Mouse (Mus musculus) MEL (cell line): ENCODE data around the gene Dpep3. TPM values are rescaled to one million over a fixed set of nuclear protein-coding genes. Genes with fewer than 3 reads are reported as not detected.
A peak's percentile ranks its signal among the peaks of the same experiment; 100 is the strongest.
"Not testable (repeated sequence)": the region's sequence is repeated elsewhere in the genome, so short reads cannot be mapped to it uniquely, and the experiment has no call there.

ENCODE experiments used
- DNase-seq: peaks from one replicate; pipeline ENCODE4 v3.0.0; 2011; ENCODE audit warnings: low read depth, low spot score
- H3K27ac ChIP-seq: 2 replicates; pipeline ENCODE4 v1.5.1; 2012; ENCODE audit warnings: low read depth, mild to moderate bottlenecking, control low read depth, low read length, moderate library complexity; ENCODE audit not compliant: control insufficient read depth
- H3K27me3 ChIP-seq, 2 experiments: fragments of 150-350 bp in 1 of 2; sonication (generic) in 1 of 2; 2 replicates each; pipeline ENCODE4 v1.6.1; 2012; ENCODE audit warnings: low read length in 2 of 2, mild to moderate bottlenecking in 2 of 2, improper control_type of control experiment in 1 of 2, moderate library complexity in 1 of 2; ENCODE audit not compliant: insufficient read depth in 2 of 2, control insufficient read depth in 1 of 2
- H3K36me3 ChIP-seq, 2 experiments: 2 replicates each; pipeline ENCODE4 v1.6.1; 2012 to 2014; ENCODE audit warnings: low read length in 2 of 2, improper control_type of control experiment in 1 of 2, inconsistent platforms in 1 of 2, mild to moderate bottlenecking in 1 of 2; ENCODE audit not compliant: insufficient read depth in 2 of 2, control insufficient read depth in 1 of 2
- H3K4me1 ChIP-seq, 2 experiments: fragments of 150-350 bp in 1 of 2; sonication (generic) in 1 of 2; 2 replicates each; pipeline ENCODE4 v1.6.1; 2012; ENCODE audit warnings: low read length in 2 of 2, improper control_type of control experiment in 1 of 2, mild to moderate bottlenecking in 1 of 2; ENCODE audit not compliant: insufficient read depth in 2 of 2, control insufficient read depth in 1 of 2
- H3K4me3 ChIP-seq, 2 experiments: fragments of 150-350 bp in 1 of 2; sonication (generic) in 1 of 2; 2 replicates each; pipeline ENCODE4 v1.5.1; 2012; ENCODE audit warnings: low read depth in 2 of 2, low read length in 2 of 2, mild to moderate bottlenecking in 2 of 2, moderate library complexity in 2 of 2, control low read depth in 1 of 2, improper control_type of control experiment in 1 of 2; ENCODE audit not compliant: control insufficient read depth in 1 of 2, insufficient read depth in 1 of 2
- H3K79me2 ChIP-seq: 2 replicates; pipeline ENCODE4 v1.6.1; 2012; ENCODE audit warnings: mild to moderate bottlenecking, low read length, moderate library complexity; ENCODE audit not compliant: control insufficient read depth, poor library complexity, insufficient read depth
- H3K9ac ChIP-seq: 2 replicates; pipeline ENCODE4 v1.6.1; 2012; ENCODE audit warnings: low read depth, mild to moderate bottlenecking, control low read depth, low read length, moderate library complexity; ENCODE audit not compliant: control insufficient read depth, poor library complexity, severe bottlenecking
- H3K9me3 ChIP-seq: fragments of 150-350 bp; sonication (generic); replicated peaks from 2 replicates; pipeline ENCODE4 v1.6.1; 2012; ENCODE audit warnings: mild to moderate bottlenecking, low read length, improper control_type of control experiment, moderate library complexity; ENCODE audit not compliant: insufficient read depth
- CHD2 ChIP-seq: IDR thresholded peaks from 2 replicates; pipeline ENCODE4 v1.6.1; 2011; ENCODE audit warnings: low read length, improper control_type of control experiment
- CTCF ChIP-seq, 3 experiments: IDR thresholded peaks in 2 of 3; conservative IDR thresholded peaks in 1 of 3; 2 replicates each; pipeline ENCODE4 v1.5.1; 2011 to 2012; ENCODE audit warnings: low read length in 3 of 3, low read depth in 2 of 3, mild to moderate bottlenecking in 2 of 3, improper control_type of control experiment in 1 of 3, inconsistent platforms in 1 of 3, mixed read lengths in 1 of 3, moderate library complexity in 1 of 3; ENCODE audit not compliant: control insufficient read depth in 1 of 3, insufficient read depth in 1 of 3, poor library complexity in 1 of 3, severe bottlenecking in 1 of 3
- EP300 ChIP-seq, 2 experiments: IDR thresholded peaks; 2 replicates each; pipeline ENCODE4 v1.6.1; 2011; ENCODE audit warnings: improper control_type of control experiment in 2 of 2, low read length in 2 of 2, low read depth in 1 of 2, mild to moderate bottlenecking in 1 of 2
- KAT2A ChIP-seq: conservative IDR thresholded peaks from 2 replicates; pipeline ENCODE4 v1.6.1; 2012; ENCODE audit warnings: low read depth, low read length, improper control_type of control experiment, inconsistent platforms
- MAX ChIP-seq: IDR thresholded peaks from 2 replicates; pipeline ENCODE4 v1.6.1; 2011; ENCODE audit warnings: low read length, improper control_type of control experiment
- MAZ ChIP-seq: IDR thresholded peaks from 2 replicates; pipeline ENCODE4 v1.6.1; 2012; ENCODE audit warnings: low read depth, mild to moderate bottlenecking, inconsistent platforms, low read length, improper control_type of control experiment
- MEF2A ChIP-seq: IDR thresholded peaks from 2 replicates; pipeline ENCODE4 v1.6.1; 2014; ENCODE audit warnings: low read depth, mild to moderate bottlenecking, inconsistent platforms, low read length, improper control_type of control experiment; ENCODE audit not compliant: poor library complexity, insufficient replicate concordance, severe bottlenecking; ENCODE audit errors: extremely low read depth
- MXI1 ChIP-seq: IDR thresholded peaks from 2 replicates; pipeline ENCODE4 v1.6.1; 2011; ENCODE audit warnings: mild to moderate bottlenecking, low read depth, low read length, improper control_type of control experiment
- NRF1 ChIP-seq: IDR thresholded peaks from 2 replicates; pipeline ENCODE4 v1.6.1; 2014; ENCODE audit warnings: low read depth, mild to moderate bottlenecking, inconsistent platforms, low read length, improper control_type of control experiment, moderate library complexity; ENCODE audit not compliant: poor library complexity, insufficient read depth, severe bottlenecking
- POLR2A ChIP-seq, 2 experiments: IDR thresholded peaks; 2 replicates each; pipeline ENCODE4 v1.6.1; 2011 to 2012; ENCODE audit warnings: low read length in 2 of 2, mild to moderate bottlenecking in 2 of 2, control low read depth in 1 of 2, improper control_type of control experiment in 1 of 2, low read depth in 1 of 2, moderate library complexity in 1 of 2; ENCODE audit not compliant: control insufficient read depth in 1 of 2, insufficient read depth in 1 of 2, poor library complexity in 1 of 2
- POLR2AphosphoS2 ChIP-seq: IDR thresholded peaks from 2 replicates; pipeline ENCODE4 v1.6.1; 2011; ENCODE audit warnings: low read length, improper control_type of control experiment
- RCOR1 ChIP-seq: IDR thresholded peaks from 2 replicates; pipeline ENCODE4 v1.6.1; 2012; ENCODE audit warnings: low read depth, mild to moderate bottlenecking, inconsistent platforms, low read length, improper control_type of control experiment
- TCF12 ChIP-seq: IDR thresholded peaks from 2 replicates; pipeline ENCODE4 v1.6.1; 2014; ENCODE audit warnings: low read depth, mild to moderate bottlenecking, inconsistent platforms, low read length, improper control_type of control experiment, moderate library complexity
- UBTF ChIP-seq: IDR thresholded peaks from 2 replicates; pipeline ENCODE4 v1.6.1; 2012; ENCODE audit warnings: low read depth, mild to moderate bottlenecking, inconsistent platforms, low read length, improper control_type of control experiment, moderate library complexity, borderline replicate concordance; ENCODE audit not compliant: insufficient read depth
- ZKSCAN1 ChIP-seq: IDR thresholded peaks from 2 replicates; pipeline ENCODE4 v1.6.1; 2012; ENCODE audit warnings: low read depth, mild to moderate bottlenecking, inconsistent platforms, low read length, improper control_type of control experiment, moderate library complexity
- polyA plus RNA-seq, 2 experiments: library from polyadenylated mRNA; stranded (reverse) in 1 of 2; unstranded in 1 of 2; fragments of >175 nt in 1 of 2; fragments of >200 nt in 1 of 2; gene quantifications; 2 replicates each; pipeline versions ENCODE4 v1.2.1 to v1.2.4; 2012; ENCODE audit warnings: low replicate concordance in 2 of 2, low read depth in 1 of 2; ENCODE audit not compliant: insufficient read length in 2 of 2, insufficient read depth in 1 of 2, missing spikeins in 1 of 2
- total RNA-seq: library from RNA; depleted of rRNA; stranded (reverse); fragments of 300-350 nt; gene quantifications from 2 replicates; pipeline ENCODE4 v1.2.3, GENCODE M21; 2012

The Dpep3 gene
- total and polyA plus RNA-seq, 3 experiments, result 0.11 TPM; not detected in 2

- TF ChIP-seq RCOR1, result no peak
- no peak for TF ChIP-seq POLR2AphosphoS2
- TF ChIP-seq, all 39 proteins: peak for 10
These were observed 11.7 kb upstream of the Dpep3 start, which contains the start of gene Dus2 (continued) for GRCm38 (mm10) chr8:105990856-105991387.

- H3K27me3 ChIP-seq, result no peaks in the 10 kb centered on the region
- no peaks in the 10 kb centered on the region for H3K36me3 ChIP-seq
- H3K79me2 ChIP-seq, result no peaks in the 10 kb centered on the region
- DNase-seq, result no peak
- H3K4me1 ChIP-seq, result peaks cover 0 to 5% of the 10 kb centered on the region in 2 experiments; a peak in 1 of 4 replicates
- no peak overlapping the region for H3K9ac ChIP-seq
- H3K4me3 ChIP-seq, result no peak overlapping the region
- no peaks in the 10 kb centered on the region for H3K9me3 ChIP-seq
- H3K27ac ChIP-seq, result no peak overlapping the region
- TF ChIP-seq UBTF, result no peak
- no peak for TF ChIP-seq MAX
- TF ChIP-seq EP300 (IDR thresholded peaks at IDR 0.05; ENCODE audit: low read depth in 1 of 2, low read length in 2 of 2), result no peak
- TF ChIP-seq TCF12, result no peak
- no peak for TF ChIP-seq ZKSCAN1
- no peak for TF ChIP-seq MEF2A
- TF ChIP-seq CHD2, result no peak
- no peak for TF ChIP-seq POLR2A (IDR thresholded peaks at IDR 0.05; ENCODE audit: control insufficient read depth in 1 of 2, insufficient read depth in 1 of 2, low read depth in 1 of 2, low read length in 2 of 2, poor library complexity in 1 of 2)
- no peak for TF ChIP-seq CTCF (IDR thresholded peaks at IDR 0.05 in 2 of 3, conservative IDR thresholded peaks at IDR 0.05 in 1 of 3; ENCODE audit: control insufficient read depth in 1 of 3, insufficient read depth in 1 of 3, low read depth in 2 of 3, low read length in 3 of 3, poor library complexity in 1 of 3, severe bottlenecking in 1 of 3)
- no peak for TF ChIP-seq MAZ
- no peak for TF ChIP-seq MXI1
- no peak for TF ChIP-seq KAT2A
These were observed 9.3 kb upstream of the Dpep3 start for GRCm38 (mm10) chr8:105988546-105988945.

GRCm38 (mm10) chr8:105983406-105983805, 4.2 kb upstream of the Dpep3 start:
- DNase-seq, result peak; percentile 78
- peak overlapping the region; percentile 18 to 30 for H3K4me3 ChIP-seq
- not testable (repeated sequence) for H3K9me3 ChIP-seq
- TF ChIP-seq NRF1 (peak; percentile 62), POLR2A (IDR thresholded peaks at IDR 0.05; ENCODE audit: control insufficient read depth in 1 of 2, insufficient read depth in 1 of 2, low read depth in 1 of 2, low read length in 2 of 2, poor library complexity in 1 of 2) (0 out of 4 replicates have a peak, but pooled peaks of 1 of the 2 experiments have one; percentile 30)
- TF ChIP-seq, all 39 proteins: peak for 2; not testable (repeated sequence) for 37
- peak overlapping the region; percentile 59 for H3K9ac ChIP-seq
- H3K4me1 ChIP-seq, result peaks cover 3 to 10% of the 10 kb centered on the region in 2 experiments; a peak in 3 of 4 replicates
- not testable (repeated sequence) for H3K79me2 ChIP-seq, H3K36me3 ChIP-seq, H3K27me3 ChIP-seq
- peak overlapping the region; percentile 27 for H3K27ac ChIP-seq
